Mouse (Mus musculus): Measurements from ENCODE around the gene Tmcc3.

GRCm38 (mm10) chr10:94342256-94342655 lies 30.5 kb downstream of the Tmcc3 start:
- TF ChIP-seq CTCF (conservative IDR thresholded peaks at IDR 0.05 in 1 of 2, IDR thresholded peaks at IDR 0.05 in 1 of 2; ENCODE audit: low read depth in 2 of 2, low read length in 2 of 2) (no peak), EP300 (IDR thresholded peaks at IDR 0.05; ENCODE audit: low read length) (no peak), GABPA (IDR thresholded peaks at IDR 0.05; ENCODE audit: insufficient replicate concordance, low read depth, low read length) (no peak), MAFK (IDR thresholded peaks at IDR 0.05; ENCODE audit: insufficient replicate concordance, low read length) (no peak), POLR2A (IDR thresholded peaks at IDR 0.05; ENCODE audit: low read depth, low read length) (no peak), ZNF384 (IDR thresholded peaks at IDR 0.05; ENCODE audit: low read depth, low read length) (no peak), RAD21 (IDR thresholded peaks at IDR 0.05; ENCODE audit: low read depth, low read length) (no peak), CHD1 (IDR thresholded peaks at IDR 0.05; ENCODE audit: low read depth, low read length) (no peak), MXI1 (IDR thresholded peaks at IDR 0.05; ENCODE audit: low read depth, low read length) (no peak), POLR2AphosphoS2 (IDR thresholded peaks at IDR 0.05; ENCODE audit: low read depth, low read length) (no peak)
